Mouse (Mus musculus) E14TG2a.4 (cell line): ENCODE data around the gene Npl.
"Not testable (repeated sequence)": the region's sequence is repeated elsewhere in the genome, so short reads cannot be mapped to it uniquely, and the experiment has no call there.

Experiments
- H3K27me3 ChIP-seq: 2 replicates; pipeline ENCODE4 v1.6.1; 2014; ENCODE audit warnings: low read length, control low read depth; ENCODE audit not compliant: insufficient read depth
- H3K36me3 ChIP-seq: 2 replicates; pipeline ENCODE4 v1.6.1; 2014; ENCODE audit warnings: low read length, control low read depth; ENCODE audit not compliant: insufficient read depth
- H3K4me1 ChIP-seq: replicated peaks from 2 replicates; pipeline ENCODE4 v1.6.1; 2014; ENCODE audit warnings: low read depth, low read length, control low read depth
- H3K4me3 ChIP-seq: replicated peaks from 2 replicates; pipeline ENCODE4 v1.5.1; 2014; ENCODE audit warnings: mild to moderate bottlenecking, low read length
- H3K9me3 ChIP-seq: 2 replicates; pipeline ENCODE4 v1.6.1; 2014; ENCODE audit warnings: low read length, control low read depth
- CTCF ChIP-seq: conservative IDR thresholded peaks from 2 replicates; pipeline ENCODE4 v1.5.1; 2014; ENCODE audit warnings: low read length
- NANOG ChIP-seq: IDR thresholded peaks from 2 replicates; pipeline ENCODE4 v1.6.1; 2014; ENCODE audit warnings: borderline replicate concordance, low read length, mixed read lengths
- POU5F1 ChIP-seq: IDR thresholded peaks from 2 replicates; pipeline ENCODE4 v1.6.1; 2014; ENCODE audit warnings: low read length, borderline replicate concordance

The Npl gene

GRCm38 (mm10) chr1:153489540-153489939, 60.3 kb downstream of the Npl start:
- Histone ChIP-seq H3K27me3 (no peaks in the 10 kb centered on the region), H3K36me3 (peaks cover 12% of the 10 kb centered on the region), H3K9me3 (no peaks in the 10 kb centered on the region), H3K4me3 (no peak overlapping the region), H3K4me1 (peaks cover 77% of the 10 kb centered on the region)
- TF ChIP-seq NANOG, result no peak
- no peak for TF ChIP-seq POU5F1
- no peak for TF ChIP-seq CTCF

GRCm38 (mm10) chr1:153489132-153489531, 60.7 kb downstream of the Npl start:
- Histone ChIP-seq H3K4me3 (peak overlapping the region; percentile 100), H3K9me3 (no peaks in the 10 kb centered on the region), H3K27me3 (no peaks in the 10 kb centered on the region), H3K4me1 (peaks cover 78% of the 10 kb centered on the region), H3K36me3 (peaks cover 16% of the 10 kb centered on the region)
- no peak for TF ChIP-seq POU5F1
- TF ChIP-seq CTCF, result peak; percentile 22; the same call in 1 of the 2 replicates
- TF ChIP-seq NANOG, result no peak

GRCm38 (mm10) chr1:153487500-153487879, 62.4 kb downstream of the Npl start, which contains the start of gene Dhx9:
TSS of gene Dhx9 (minus strand) at chr1:153487660.
- Histone ChIP-seq H3K27me3 (no peaks in the 10 kb centered on the region), H3K4me1 (peaks cover 78% of the 10 kb centered on the region), H3K36me3 (peaks cover 32% of the 10 kb centered on the region), H3K9me3 (no peaks in the 10 kb centered on the region), H3K4me3 (peak within 1 kb of the TSS; percentile 100)
- TF ChIP-seq POU5F1 (no peak), CTCF (no peak), NANOG (no peak)

GRCm38 (mm10) chr1:153486767-153487499, 62.9 kb downstream of the Npl start:
- H3K4me3 ChIP-seq, result peak overlapping the region; percentile 100
- TF ChIP-seq NANOG (no peak), POU5F1 (no peak), CTCF (no peak)
- no peaks in the 10 kb centered on the region for H3K9me3 ChIP-seq
- H3K27me3 ChIP-seq, result no peaks in the 10 kb centered on the region
- peaks cover 78% of the 10 kb centered on the region for H3K4me1 ChIP-seq
- peaks cover 38% of the 10 kb centered on the region for H3K36me3 ChIP-seq

- not testable (repeated sequence) for H3K27me3 ChIP-seq, H3K9me3 ChIP-seq
- H3K4me3 ChIP-seq, result peak overlapping the region; percentile 100
- H3K4me1 ChIP-seq, result peaks cover 77% of the 10 kb centered on the region
- H3K36me3 ChIP-seq, result peaks cover 46% of the 10 kb centered on the region
These were observed 63.7 kb downstream of the Npl start for GRCm38 (mm10) chr1:153486120-153486519.

GRCm38 (mm10) chr1:153485201-153485796, 64.5 kb downstream of the Npl start:
- Histone ChIP-seq H3K4me1 (peaks cover 74% of the 10 kb centered on the region), H3K36me3 (peaks cover 54% of the 10 kb centered on the region), H3K27me3 (no peaks in the 10 kb centered on the region), H3K9me3 (no peaks in the 10 kb centered on the region), H3K4me3 (peak overlapping the region; percentile 100)
- TF ChIP-seq NANOG (no peak), POU5F1 (no peak), CTCF (no peak)

- Histone ChIP-seq H3K36me3 (peaks cover 97% of the 10 kb centered on the region), H3K4me3 (peak overlapping the region; percentile 24), H3K4me1 (peaks cover 80% of the 10 kb centered on the region), H3K27me3 (no peaks in the 10 kb centered on the region), H3K9me3 (no peaks in the 10 kb centered on the region)
- TF ChIP-seq NANOG (no peak), CTCF (no peak), POU5F1 (no peak)
These were observed 68.8 kb downstream of the Npl start for GRCm38 (mm10) chr1:153481025-153481412.

GRCm38 (mm10) chr1:153480386-153481024, 69.3 kb downstream of the Npl start:
- Histone ChIP-seq H3K4me3 (0 out of 2 replicates have a peak overlapping the region, but pooled peaks have one; percentile 10), H3K9me3 (no peaks in the 10 kb centered on the region), H3K4me1 (peaks cover 79% of the 10 kb centered on the region), H3K27me3 (no peaks in the 10 kb centered on the region), H3K36me3 (peaks cover 99% of the 10 kb centered on the region)
- TF ChIP-seq CTCF (peak; percentile 91), POU5F1 (no peak), NANOG (no peak)
